Mouse (Mus musculus) embryonic facial prominence, embryonic 11.5 days (tissue): ENCODE data around the gene Sucla2. TPM values are rescaled to one million over a fixed set of nuclear protein-coding genes. Genes with fewer than 3 reads are reported as not detected.
A peak's percentile ranks its signal among the peaks of the same experiment; 100 is the strongest.
"Not testable (repeated sequence)": the region's sequence is repeated elsewhere in the genome, so short reads cannot be mapped to it uniquely, and the experiment has no call there.

Source experiments
- ATAC-seq: fragments of 200-750 bp; cut with Nextera tagmentation; replicated peaks from 2 replicates; pipeline ENCODE4 v1.8.0; 2017; ENCODE audit warnings: low read depth; ENCODE audit not compliant: insufficient number of reproducible peaks, low FRiP score, low TSS enrichment
- DNase-seq: peaks from one replicate; pipeline ENCODE4 v3.0.0-alpha.2; 2015; ENCODE audit warnings: low spot score
- H3K27ac ChIP-seq: fragments of 300-500 bp; sonication (generic); replicated peaks from 2 replicates; pipeline ENCODE4 v1.5.1; 2014; ENCODE audit warnings: mild to moderate bottlenecking, low read depth, low read length, control low read depth
- H3K27me3 ChIP-seq: fragments of 300-500 bp; sonication (generic); 2 replicates; pipeline ENCODE4 v1.6.1; 2014; ENCODE audit warnings: mild to moderate bottlenecking, low read length, moderate library complexity, mixed read lengths; ENCODE audit not compliant: control insufficient read depth, insufficient read depth
- H3K36me3 ChIP-seq: fragments of 300-500 bp; sonication (generic); replicated peaks from 2 replicates; pipeline ENCODE4 v1.6.1; 2014; ENCODE audit warnings: low read depth, mild to moderate bottlenecking, low read length, moderate library complexity, mixed read lengths; ENCODE audit not compliant: control insufficient read depth, insufficient read depth
- H3K4me1 ChIP-seq: fragments of 300-500 bp; sonication (generic); 2 replicates; pipeline ENCODE4 v1.6.1; 2014; ENCODE audit warnings: low read length, mixed read lengths; ENCODE audit not compliant: control insufficient read depth, insufficient read depth
- H3K4me2 ChIP-seq: fragments of 300-500 bp; sonication (generic); 2 replicates; pipeline ENCODE4 v1.6.1; 2014; ENCODE audit warnings: low read depth, mild to moderate bottlenecking, control low read depth, low read length, moderate library complexity
- H3K4me3 ChIP-seq: fragments of 300-500 bp; sonication (generic); 2 replicates; pipeline ENCODE4 v1.5.1; 2014; ENCODE audit warnings: low read depth, low read length, control low read depth
- H3K9ac ChIP-seq: fragments of 300-500 bp; sonication (generic); replicated peaks from 2 replicates; pipeline ENCODE4 v1.6.1; 2014; ENCODE audit warnings: mild to moderate bottlenecking, control low read depth, low read length
- H3K9me3 ChIP-seq: fragments of 300-500 bp; sonication (generic); replicated peaks from 2 replicates; pipeline ENCODE4 v1.6.1; 2016; ENCODE audit warnings: mild to moderate bottlenecking, low read length, inconsistent platforms, mixed read lengths; ENCODE audit not compliant: control insufficient read depth
- WGBS: fragments of 180-500 bp; shearing (Covaris S2); extraction: QIAGEN DNeasy Blood & Tissue Kit; methylation state at CpG from one replicate; pipeline ENCODE4 v1.1.7; 2014; 5-methylcytosine and 5-hydroxymethylcytosine counted together
- polyA plus RNA-seq: library from polyadenylated mRNA; unstranded; fragments of >200 nt; fragmentation: Nextera tagmentation; extraction: Ambion mirVana; gene quantifications from 2 replicates; pipeline ENCODE4 v1.2.1, GENCODE M21; 2014

Sucla2 gene
- polyA plus RNA-seq, 1 experiment from 2014 or later, result 134 TPM

DNA sequence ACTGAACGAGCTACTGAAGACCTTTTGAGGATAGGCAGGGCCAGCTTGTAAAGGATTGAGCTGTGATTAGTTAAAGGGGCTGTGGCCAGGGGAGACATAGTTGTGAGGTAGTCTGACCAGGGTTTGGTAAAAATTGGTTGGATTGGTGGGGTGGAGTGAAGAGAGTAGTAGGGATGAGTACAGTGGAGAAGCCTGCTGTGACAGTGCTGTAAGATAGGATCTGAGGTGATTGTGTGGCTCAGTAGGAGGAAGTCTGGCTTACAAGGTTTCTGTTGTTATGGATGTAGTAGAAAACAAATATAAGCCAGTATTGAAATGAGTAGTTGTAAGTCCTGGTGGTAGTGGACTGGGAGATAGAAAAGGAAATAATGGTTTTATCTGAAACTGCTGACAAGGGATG lies 67.0 kb downstream of the Sucla2 start:
- Histone ChIP-seq H3K27ac (no peak overlapping the region), H3K9me3 (no peaks in the 10 kb centered on the region), H3K27me3 (no peaks in the 10 kb centered on the region), H3K4me1 (no peaks in the 10 kb centered on the region), H3K36me3 (no peaks in the 10 kb centered on the region), H3K4me2 (no peak overlapping the region), H3K9ac (no peak overlapping the region), H3K4me3 (no peak overlapping the region)
- ATAC-seq (no peak), DNase-seq (no peak)
- 69% methylated on average over 1 of the region's 1 CpGs for WGBS

GRCm38 (mm10) chr14:73599720-73600119 lies 74.6 kb downstream of the Sucla2 start:
- Histone ChIP-seq H3K27me3 (no peaks in the 10 kb centered on the region), H3K27ac (no peak overlapping the region), H3K9ac (no peak overlapping the region), H3K9me3 (no peaks in the 10 kb centered on the region), H3K4me1 (no peaks in the 10 kb centered on the region), H3K4me2 (no peak overlapping the region), H3K4me3 (no peak overlapping the region), H3K36me3 (no peaks in the 10 kb centered on the region)
- DNase-seq, result no peak
- WGBS, result 77% methylated on average over 8 of the region's 8 CpGs
- ATAC-seq, result no peak; the same call in 1 of the 2 replicates

DNA sequence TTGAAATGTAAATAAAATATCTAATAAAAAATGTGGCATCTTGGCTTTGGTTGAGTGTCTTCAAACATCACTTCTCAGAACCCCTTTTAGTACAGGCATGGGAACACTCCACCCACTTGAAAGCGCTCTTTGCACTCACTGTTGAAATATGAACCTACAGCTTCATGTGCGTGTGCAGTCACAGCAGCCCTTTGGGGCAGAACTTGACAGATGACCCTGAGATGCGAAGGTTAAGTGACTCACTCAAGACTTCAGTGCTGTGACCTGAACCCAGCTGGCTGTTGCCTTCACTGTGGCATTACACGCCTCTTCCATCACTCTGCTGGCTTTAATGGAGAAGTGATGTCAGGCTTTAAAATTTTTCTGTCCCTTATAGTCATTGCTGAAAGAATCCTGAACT lies 82.6 kb downstream of the Sucla2 start:
- Histone ChIP-seq H3K9ac (no peak overlapping the region), H3K27ac (no peak overlapping the region), H3K4me2 (no peak overlapping the region), H3K36me3 (no peaks in the 10 kb centered on the region), H3K4me1 (0 out of 2 replicates have a peak, but pooled peaks cover 2% of the 10 kb centered on the region), H3K27me3 (no peaks in the 10 kb centered on the region), H3K9me3 (no peaks in the 10 kb centered on the region), H3K4me3 (no peak overlapping the region)
- ATAC-seq (peak; percentile 72), DNase-seq (peak; percentile 9)
- 53% methylated on average over 4 of the region's 4 CpGs for WGBS

DNA sequence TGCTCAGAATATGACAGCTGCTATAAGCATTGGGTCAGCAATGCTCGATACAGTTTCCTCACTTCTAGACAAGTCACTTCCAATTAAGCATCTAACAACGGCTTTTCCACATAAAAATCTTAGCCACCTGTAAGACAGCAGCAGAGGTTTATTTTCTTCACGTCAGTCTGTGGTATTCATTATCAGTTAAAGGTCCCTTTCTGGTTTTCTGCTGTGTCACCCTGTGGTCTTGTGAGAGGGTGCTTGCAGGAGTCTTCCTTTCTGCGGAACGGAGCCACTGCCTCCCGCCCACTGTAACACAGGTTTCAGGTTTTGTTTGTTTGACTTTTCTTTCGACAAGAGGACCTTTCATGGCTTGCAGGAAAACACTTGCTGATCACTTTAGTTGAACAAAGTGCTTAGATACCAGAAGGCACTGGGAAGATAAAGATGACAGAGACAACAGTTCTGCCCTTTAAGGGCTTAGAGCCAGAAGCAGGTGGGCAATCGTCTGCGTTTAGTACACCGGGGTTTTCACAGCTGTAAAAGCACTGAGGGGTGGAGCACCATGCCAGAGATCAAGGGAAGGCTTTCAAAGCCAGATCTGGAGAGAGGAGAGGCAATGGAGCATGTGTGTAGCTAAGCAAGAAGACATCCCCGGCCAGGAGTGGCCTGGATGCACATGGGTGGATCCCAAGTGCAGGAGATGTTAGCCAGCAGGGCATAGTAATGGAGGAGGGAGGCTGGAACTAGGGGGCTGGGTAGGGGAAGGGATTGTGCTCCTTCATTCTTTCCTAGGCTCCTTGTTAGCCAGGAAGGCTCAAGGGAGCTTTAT lies 83.8 kb downstream of the Sucla2 start:
- WGBS, result 56% methylated on average over 11 of the region's 11 CpGs
- ATAC-seq (no peak), DNase-seq (no peak)
- Histone ChIP-seq H3K9ac (no peak overlapping the region), H3K4me1 (0 out of 2 replicates have a peak, but pooled peaks cover 2% of the 10 kb centered on the region), H3K27me3 (no peaks in the 10 kb centered on the region), H3K4me3 (no peak overlapping the region), H3K9me3 (no peaks in the 10 kb centered on the region), H3K27ac (no peak overlapping the region), H3K4me2 (no peak overlapping the region), H3K36me3 (no peaks in the 10 kb centered on the region)

- H3K36me3 ChIP-seq, DNase-seq, H3K4me2 ChIP-seq, ATAC-seq, H3K27ac ChIP-seq, H3K27me3 ChIP-seq, H3K4me3 ChIP-seq, H3K9ac ChIP-seq, H3K9me3 ChIP-seq, H3K4me1 ChIP-seq: not testable (repeated sequence)
- WGBS, result 77% methylated on average over 1 of the region's 1 CpGs
These were observed 89.8 kb downstream of the Sucla2 start for GRCm38 (mm10) chr14:73614961-73615360.

- no peaks in the 10 kb centered on the region for H3K36me3 ChIP-seq
- no peaks in the 10 kb centered on the region for H3K27me3 ChIP-seq
- H3K9me3 ChIP-seq, result no peaks in the 10 kb centered on the region
- DNase-seq (no peak), ATAC-seq (no peak)
- 85% methylated on average over 3 of the region's 3 CpGs for WGBS
- H3K4me3 ChIP-seq, result no peak overlapping the region
- no peak overlapping the region for H3K27ac ChIP-seq
- no peak overlapping the region for H3K9ac ChIP-seq
- H3K4me2 ChIP-seq, result no peak overlapping the region
- H3K4me1 ChIP-seq, result no peaks in the 10 kb centered on the region
These were observed 95.8 kb downstream of the Sucla2 start for GRCm38 (mm10) chr14:73620880-73621279.

GRCm38 (mm10) chr14:73622988-73623387 lies 97.9 kb downstream of the Sucla2 start:
- H3K9ac ChIP-seq, result no peak overlapping the region
- H3K9me3 ChIP-seq, result no peaks in the 10 kb centered on the region
- ATAC-seq (no peak), DNase-seq (no peak)
- no peaks in the 10 kb centered on the region for H3K27me3 ChIP-seq
- whole genome bisulfite sequencing, result 84% methylated on average over 1 of the region's 1 CpGs
- no peaks in the 10 kb centered on the region for H3K36me3 ChIP-seq
- H3K4me3 ChIP-seq, result no peak overlapping the region
- no peak overlapping the region for H3K4me2 ChIP-seq
- no peak overlapping the region for H3K27ac ChIP-seq
- no peaks in the 10 kb centered on the region for H3K4me1 ChIP-seq

GRCm38 (mm10) chr14:73625469-73625868 lies 100.3 kb downstream of the Sucla2 start:
- H3K9me3 ChIP-seq, result no peaks in the 10 kb centered on the region
- H3K4me1 ChIP-seq, result no peaks in the 10 kb centered on the region
- no peaks in the 10 kb centered on the region for H3K27me3 ChIP-seq
- WGBS, result 67% methylated on average over 3 of the region's 3 CpGs
- no peaks in the 10 kb centered on the region for H3K36me3 ChIP-seq
- H3K27ac ChIP-seq, result no peak overlapping the region
- DNase-seq (no peak), ATAC-seq (no peak)
- H3K4me2 ChIP-seq, result no peak overlapping the region
- no peak overlapping the region for H3K9ac ChIP-seq
- no peak overlapping the region for H3K4me3 ChIP-seq
